Mouse (Mus musculus) intestine, embryonic 15.5 days (tissue): Measurements from ENCODE around the gene Cryba1. TPM values are rescaled to one million over a fixed set of nuclear protein-coding genes. Genes with fewer than 3 reads are reported as not detected.

Source experiments
- polyA plus RNA-seq: library from polyadenylated mRNA; unstranded; fragments of >200 nt; fragmentation: Nextera tagmentation; extraction: Ambion mirVana; gene quantifications from 2 replicates; pipeline ENCODE4 v1.2.1, GENCODE M21; 2015

Gene Cryba1
- polyA plus RNA-seq, 1 experiment from 2014 or later = not detected

Other genes starting within 250 kb of the Cryba1 start
- gene Ankrd13b, start 235.6 kb downstream of the Cryba1 start, polyA plus RNA-seq = 4.9 and 5.1 TPM in 2 replicates
- gene Git1, start 231.7 kb downstream of the Cryba1 start, polyA plus RNA-seq = 10.7 and 11.8 TPM in 2 replicates
- 3.5 and 3.6 TPM in 2 replicates for gene Abhd15, start 210.2 kb downstream of the Cryba1 start, polyA plus RNA-seq
- 28.5 and 29.1 TPM in 2 replicates for gene Trp53i13, start 209.3 kb downstream of the Cryba1 start, polyA plus RNA-seq
- gene Gm10392, start 206.1 kb downstream of the Cryba1 start, polyA plus RNA-seq = not detected in 2 replicates
- gene Taok1, start 117.5 kb downstream of the Cryba1 start, polyA plus RNA-seq = 12.1 and 12.8 TPM in 2 replicates
- 4.6 and 4.8 TPM in 2 replicates for gene Nufip2, start 39.1 kb downstream of the Cryba1 start, polyA plus RNA-seq
- 27.7 and 32.1 TPM in 2 replicates for gene Myo18a, start 38.0 kb upstream of the Cryba1 start, polyA plus RNA-seq
- 0.93 and 1.5 TPM in 2 replicates for gene Gm10277, start 62.5 kb upstream of the Cryba1 start, polyA plus RNA-seq
- gene Pipox, start 168.8 kb upstream of the Cryba1 start, polyA plus RNA-seq = 29.8 and 36.1 TPM in 2 replicates
- gene Sez6, start 205.5 kb upstream of the Cryba1 start, polyA plus RNA-seq = 0.95 and 1.2 TPM in 2 replicates